8 mouse cellular contexts compared by ENCODE assay signal in genomic region chr8:106870051-106870450, GRCm38 (mm10). TPM values are rescaled to one million over a fixed set of nuclear protein-coding genes. Genes with fewer than 3 reads are reported as not detected.
DNase-seq lines count a peak whose midpoint lies in the region; ATAC-seq and TF ChIP-seq lines count a peak whose summit lies in the region.

TSS of gene Has3 (plus strand) at chr8:106870242.

- H3K4me1 ChIP-seq in brown adipose tissue, adult 24 weeks (ENCODE audit: control insufficient read depth, insufficient read depth, insufficient read length, low read length): peaks cover 7% of the 10 kb centered on the region; the same call in 1 of the 2 replicates
- peaks cover 23% of the 10 kb centered on the region for H3K4me1 ChIP-seq in heart, postnatal 0 days (ENCODE audit: control insufficient read depth, insufficient read depth)
- peaks cover 34% of the 10 kb centered on the region for H3K4me1 ChIP-seq in limb, embryonic 15.5 days
- peaks cover 25% of the 10 kb centered on the region for H3K4me1 ChIP-seq in olfactory bulb, adult 2 months (ENCODE audit: control insufficient read depth, insufficient read depth, low read length)

- H3K27ac ChIP-seq in brown adipose tissue, adult 24 weeks (replicated peaks; ENCODE audit: low read depth, low read length): peak within 1 kb of the TSS; percentile 14; the same call in 1 of the 2 replicates
- H3K27ac ChIP-seq in heart, postnatal 0 days (ENCODE audit: low read depth): no peak within 1 kb of the TSS
- no peak within 1 kb of the TSS for H3K27ac ChIP-seq in limb, embryonic 15.5 days
- H3K27ac ChIP-seq in olfactory bulb, adult 2 months (ENCODE audit: insufficient read depth, low read depth, low read length): no peak within 1 kb of the TSS

- no peak for TF ChIP-seq CTCF in heart, postnatal 0 days (IDR thresholded peaks at IDR 0.05; ENCODE audit: low read depth)
- no peak for TF ChIP-seq CTCF in olfactory bulb, adult 2 months (IDR thresholded peaks at IDR 0.05; ENCODE audit: insufficient read depth, low read depth, low read length)

- no peak for TF ChIP-seq EP300 in heart, postnatal 0 days (IDR thresholded peaks at IDR 0.05; ENCODE audit: low read depth)

- peak within 1 kb of the TSS; percentile 100 for H3K4me2 ChIP-seq in heart, postnatal 0 days (ENCODE audit: low read depth, low read length)
- H3K4me2 ChIP-seq in limb, embryonic 15.5 days: peak within 1 kb of the TSS; percentile 100

- ATAC-seq in heart, postnatal 0 days (ENCODE audit: insufficient read depth, low read depth): no peak
- ATAC-seq in limb, embryonic 15.5 days (ENCODE audit: insufficient number of reproducible peaks, low FRiP score, low TSS enrichment, low read depth): no peak
- ATAC-seq in activated CD4-positive, CD25-positive, alpha-beta regulatory T cell, adult 4 months: no peak

- no peaks in the 10 kb centered on the region for H3K27me3 ChIP-seq in heart, postnatal 0 days (ENCODE audit: control insufficient read depth, insufficient read depth, low read length)
- peaks cover 64% of the 10 kb centered on the region for H3K27me3 ChIP-seq in limb, embryonic 15.5 days

- peaks cover 7% of the 10 kb centered on the region; the same call in 1 of the 2 replicates for H3K36me3 ChIP-seq in heart, postnatal 0 days (replicated peaks; ENCODE audit: control insufficient read depth, insufficient read depth, low read length)
- peaks cover 13% of the 10 kb centered on the region for H3K36me3 ChIP-seq in limb, embryonic 15.5 days

- DNase-seq in layer of hippocampus, postnatal 10 days (ENCODE audit: low spot score in 2 of 2): peak; percentile 32 to 34
- no peak for DNase-seq in layer of hippocampus, adult 9-10 months (ENCODE audit: low spot score)
- DNase-seq in heart, postnatal 0 days (ENCODE audit: low spot score): no peak
- no peak for DNase-seq in gastrocnemius, postnatal 14 days

- H3K4me3 ChIP-seq in brown adipose tissue, adult 24 weeks (ENCODE audit: insufficient read depth, low read depth, low read length): peak within 1 kb of the TSS; percentile 64
- peak within 1 kb of the TSS; percentile 70 for H3K4me3 ChIP-seq in heart, postnatal 0 days (ENCODE audit: low read depth, low read length)
- H3K4me3 ChIP-seq in limb, embryonic 15.5 days: peak within 1 kb of the TSS; percentile 55
- peak within 1 kb of the TSS; percentile 54 for H3K4me3 ChIP-seq in olfactory bulb, adult 2 months (ENCODE audit: insufficient read depth, low read depth, low read length)

- 3% methylated on average over 18 of the region's 18 CpGs for WGBS in heart, postnatal 0 days
- 3% methylated on average over 18 of the region's 18 CpGs for WGBS in limb, embryonic 15.5 days
- 8% methylated on average over 18 of the region's 18 CpGs for WGBS in olfactory bulb, adult 2 months

- no peak for TF ChIP-seq POLR2A in olfactory bulb, adult 2 months (IDR thresholded peaks at IDR 0.05; ENCODE audit: insufficient read depth, low read depth, low read length)

- intact Hi-C loops in gastrocnemius, postnatal 14 days (cut with DNase I; ENCODE audit: low total_unique reads): loop anchor here (2.0 kb wide), 1 partner anchor 49 kb away; no protein-coding TSS in a partner anchor

- peak within 1 kb of the TSS; percentile 54 for H3K9ac ChIP-seq in heart, postnatal 0 days (replicated peaks; ENCODE audit: low read depth, low read length)
- peak within 1 kb of the TSS; percentile 47 for H3K9ac ChIP-seq in limb, embryonic 15.5 days

- no peaks in the 10 kb centered on the region for H3K9me3 ChIP-seq in heart, postnatal 0 days (replicated peaks; ENCODE audit: control insufficient read depth, low read length)
- H3K9me3 ChIP-seq in limb, embryonic 15.5 days: no peaks in the 10 kb centered on the region

RNA-seq across cellular contexts. Expression of gene Has3, which starts in this region (rescaled TPM):
- total RNA-seq in layer of hippocampus, postnatal 10 days (2021): 1 to 10 TPM; 5.3 to 5.5 TPM
- not detected in 2 replicates for polyA plus RNA-seq in brown adipose tissue, adult 24 weeks (2012; ENCODE audit: insufficient read depth, insufficient read length, missing spikeins)
- 2.5 and 4.6 TPM in 2 replicates for total RNA-seq in heart, postnatal 0 days (2014; rRNA removed; ENCODE audit: low replicate concordance)
- 0.11 and 0.14 TPM in 2 replicates for polyA plus RNA-seq in heart, postnatal 0 days (2015; fragmentation: Nextera tagmentation; extraction: Ambion mirVana)
- polyA plus RNA-seq in limb, embryonic 15.5 days (2015; fragmentation: Nextera tagmentation; extraction: Ambion mirVana): 0.42 and 0.76 TPM in 2 replicates
- polyA plus RNA-seq in olfactory bulb, adult 2 months (2012; ENCODE audit: insufficient read depth, insufficient read length, low replicate concordance, missing spikeins): not detected in 2 replicates
- total RNA-seq in gastrocnemius, postnatal 14 days (2021): 1 to 10 TPM; 1.3 to 2.3 TPM
- polyA plus RNA-seq in activated CD4-positive, CD25-positive, alpha-beta regulatory T cell, adult 4 months (2017; shearing (Covaris generic)): under 1 TPM; 0.43 to 0.44 TPM

Comparison
In these comparisons a context has a peak if more than half of its experiments do, and no peak if none do; other contexts are left out.
1. DNase-seq: peak in layer of hippocampus, postnatal 10 days (2 of 2); none in layer of hippocampus, adult 9-10 months (single experiment), heart, postnatal 0 days (single experiment) and gastrocnemius, postnatal 14 days (single experiment).
2. Peak in every context shown above with its lines, with median percentiles within 50 percentile points of each other: H3K4me3 ChIP-seq.